Mouse (Mus musculus) liver, embryonic 11.5 days (tissue): ENCODE results near the gene Gatad2a. TPM values are rescaled to one million over a fixed set of nuclear protein-coding genes. Genes with fewer than 3 reads are reported as not detected.
"Not testable (repeated sequence)": the region's sequence is repeated elsewhere in the genome, so short reads cannot be mapped to it uniquely, and the experiment has no call there.

Source experiments
- ATAC-seq: fragments of 200-750 bp; cut with Nextera tagmentation; replicated peaks from 2 replicates; pipeline ENCODE4 v1.8.0; 2017; ENCODE audit warnings: moderate number of reproducible peaks, mild to moderate bottlenecking, moderate TSS enrichment, moderate library complexity; ENCODE audit not compliant: low FRiP score
- DNase-seq: peaks from one replicate; pipeline ENCODE4 v3.0.0-alpha.2; 2017; ENCODE audit warnings: low spot score
- H3K27ac ChIP-seq: fragments of 300-500 bp; sonication (generic); 2 replicates; pipeline ENCODE4 v1.5.1; 2014; ENCODE audit warnings: mild to moderate bottlenecking, low read depth, low read length, control low read depth
- H3K27me3 ChIP-seq: fragments of 300-500 bp; sonication (generic); replicated peaks from 2 replicates; pipeline ENCODE4 v1.6.1; 2014; ENCODE audit warnings: low read length, mixed read lengths; ENCODE audit not compliant: control insufficient read depth, insufficient read depth
- H3K36me3 ChIP-seq: fragments of 300-500 bp; sonication (generic); 2 replicates; pipeline ENCODE4 v1.6.1; 2014; ENCODE audit warnings: mild to moderate bottlenecking, low read length, moderate library complexity, mixed read lengths; ENCODE audit not compliant: control insufficient read depth, insufficient read depth
- H3K4me1 ChIP-seq: fragments of 300-500 bp; sonication (generic); replicated peaks from 2 replicates; pipeline ENCODE4 v1.6.1; 2014; ENCODE audit warnings: low read length, mixed read lengths; ENCODE audit not compliant: control insufficient read depth, insufficient read depth
- H3K4me2 ChIP-seq: fragments of 300-500 bp; sonication (generic); 2 replicates; pipeline ENCODE4 v1.6.1; 2014; ENCODE audit warnings: mild to moderate bottlenecking, control low read depth, moderate library complexity
- H3K4me3 ChIP-seq: fragments of 300-500 bp; sonication (generic); 2 replicates; pipeline ENCODE4 v1.5.1; 2014; ENCODE audit warnings: low read depth, low read length, control low read depth
- H3K9ac ChIP-seq: fragments of 300-500 bp; sonication (generic); 2 replicates; pipeline ENCODE4 v1.6.1; 2014; ENCODE audit warnings: low read depth, low read length, control low read depth
- H3K9me3 ChIP-seq: fragments of 300-500 bp; sonication (generic); 2 replicates; pipeline ENCODE4 v1.6.1; 2016; ENCODE audit warnings: low read length, inconsistent platforms, mixed read lengths; ENCODE audit not compliant: control insufficient read depth
- WGBS: fragments of 180-500 bp; shearing (Covaris S2); extraction: QIAGEN DNeasy Blood & Tissue Kit; methylation state at CpG from one replicate; pipeline ENCODE4 v1.1.7; 2014; 5-methylcytosine and 5-hydroxymethylcytosine counted together
- polyA plus RNA-seq: library from polyadenylated mRNA; unstranded; fragments of >200 nt; fragmentation: Nextera tagmentation; extraction: Ambion mirVana; gene quantifications from 2 replicates; pipeline ENCODE4 v1.2.1, GENCODE M21; 2014

The Gatad2a gene
- polyA plus RNA-seq, 1 experiment from 2014 or later = 75.3 TPM

- no peaks in the 10 kb centered on the region for H3K36me3 ChIP-seq
- no peaks in the 10 kb centered on the region for H3K27me3 ChIP-seq
- peaks cover 23% of the 10 kb centered on the region for H3K4me1 ChIP-seq
- 78% methylated on average over 2 of the region's 2 CpGs for WGBS
- no peak overlapping the region for H3K9ac ChIP-seq
- no peak for DNase-seq
- H3K27ac ChIP-seq = no peak overlapping the region
- no peaks in the 10 kb centered on the region for H3K9me3 ChIP-seq
- no peak overlapping the region for H3K4me2 ChIP-seq
- no peak for ATAC-seq
- no peak overlapping the region for H3K4me3 ChIP-seq
Observed at GRCm38 (mm10) chr8:69956651-69957050, 39.5 kb downstream of the Gatad2a start.

DNA sequence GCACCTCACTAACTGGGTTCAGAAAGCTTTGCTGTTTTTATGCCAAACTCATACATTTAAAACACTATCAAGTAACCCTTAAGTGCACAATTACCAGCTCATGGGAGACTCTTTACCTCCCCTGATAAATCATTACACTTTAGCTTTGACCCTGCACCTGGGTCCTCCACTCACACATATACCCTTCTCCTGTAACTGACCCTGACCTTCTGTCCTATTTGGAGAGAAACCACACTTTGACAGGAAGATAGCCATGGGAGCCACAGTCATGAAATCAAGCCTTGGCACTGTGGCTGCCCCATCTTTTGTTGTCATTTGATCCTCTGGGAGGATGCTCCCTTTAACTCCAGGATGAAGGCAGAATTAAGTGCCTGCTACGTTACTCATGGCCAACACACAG, 41.5 kb downstream of the Gatad2a start:
- DNase-seq (no peak), ATAC-seq (no peak)
- peaks cover 23% of the 10 kb centered on the region for H3K4me1 ChIP-seq
- H3K27me3 ChIP-seq = no peaks in the 10 kb centered on the region
- no peak overlapping the region for H3K4me2 ChIP-seq
- whole genome bisulfite sequencing = 67% methylated on average over 1 of the region's 1 CpGs
- no peaks in the 10 kb centered on the region for H3K9me3 ChIP-seq
- no peak overlapping the region for H3K27ac ChIP-seq
- H3K4me3 ChIP-seq = no peak overlapping the region
- 0 out of 2 replicates have a peak, but pooled peaks cover 2% of the 10 kb centered on the region for H3K36me3 ChIP-seq
- no peak overlapping the region for H3K9ac ChIP-seq

GRCm38 (mm10) chr8:69954213-69954612, 42.0 kb downstream of the Gatad2a start:
- H3K4me1 ChIP-seq = peaks cover 22% of the 10 kb centered on the region

GRCm38 (mm10) chr8:69950300-69950699, 45.9 kb downstream of the Gatad2a start:
- Histone ChIP-seq H3K27ac (no peak overlapping the region), H3K9me3 (no peaks in the 10 kb centered on the region), H3K27me3 (no peaks in the 10 kb centered on the region), H3K36me3 (peaks cover 6% of the 10 kb centered on the region; the same call in 1 of the 2 replicates), H3K4me2 (no peak overlapping the region), H3K4me1 (peaks cover 9% of the 10 kb centered on the region), H3K9ac (no peak overlapping the region), H3K4me3 (no peak overlapping the region)
- ATAC-seq = no peak
- no peak for DNase-seq
- 84% methylated on average over 2 of the region's 2 CpGs for WGBS

More at GRCm38 (mm10) chr8:69954213-69954612, 42.0 kb downstream of the Gatad2a start:
- WGBS = 69% methylated on average over 4 of the region's 4 CpGs
- Histone ChIP-seq H3K36me3 (0 out of 2 replicates have a peak, but pooled peaks cover 4% of the 10 kb centered on the region), H3K9ac (no peak overlapping the region), H3K4me2 (no peak overlapping the region), H3K27ac (no peak overlapping the region), H3K27me3 (no peaks in the 10 kb centered on the region), H3K9me3 (no peaks in the 10 kb centered on the region), H3K4me3 (no peak overlapping the region)
- DNase-seq = no peak
- no peak for ATAC-seq

DNA sequence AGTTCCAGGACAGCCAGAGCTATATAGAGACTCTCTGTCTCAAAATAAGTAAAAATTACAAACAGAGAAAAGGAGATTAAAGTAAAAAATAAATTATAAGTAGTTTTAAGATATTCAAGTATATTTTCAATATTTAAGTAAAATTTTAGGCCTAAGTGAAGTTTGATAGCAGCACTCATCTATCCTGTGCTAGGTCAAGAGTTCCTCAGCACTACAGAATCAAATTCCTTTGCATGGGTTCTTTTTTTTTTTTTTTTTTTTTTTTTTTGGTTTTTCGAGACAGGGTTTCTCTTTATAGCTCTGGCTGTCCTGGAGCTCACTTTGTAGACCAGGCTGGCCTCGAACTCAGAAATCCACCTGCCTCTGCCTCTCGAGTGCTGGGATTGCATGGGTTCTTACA, 53.7 kb downstream of the Gatad2a start:
- not testable (repeated sequence) for H3K27me3 ChIP-seq, H3K36me3 ChIP-seq, H3K4me3 ChIP-seq, ATAC-seq, DNase-seq, H3K9me3 ChIP-seq, H3K9ac ChIP-seq, H3K27ac ChIP-seq, H3K4me2 ChIP-seq
- WGBS = 74% methylated on average over 2 of the region's 3 CpGs
- peaks cover 46% of the 10 kb centered on the region for H3K4me1 ChIP-seq

GRCm38 (mm10) chr8:69940386-69940785, 55.8 kb downstream of the Gatad2a start:
- Histone ChIP-seq H3K4me3 (no peak overlapping the region), H3K27ac (peak overlapping the region; percentile 57; the same call in 1 of the 2 replicates), H3K4me1 (peaks cover 55% of the 10 kb centered on the region), H3K9ac (no peak overlapping the region), H3K9me3 (no peaks in the 10 kb centered on the region), H3K36me3 (peaks cover 9% of the 10 kb centered on the region), H3K27me3 (no peaks in the 10 kb centered on the region), H3K4me2 (no peak overlapping the region)
- ATAC-seq = no peak
- WGBS = 63% methylated on average over 2 of the region's 2 CpGs
- DNase-seq = no peak

DNA sequence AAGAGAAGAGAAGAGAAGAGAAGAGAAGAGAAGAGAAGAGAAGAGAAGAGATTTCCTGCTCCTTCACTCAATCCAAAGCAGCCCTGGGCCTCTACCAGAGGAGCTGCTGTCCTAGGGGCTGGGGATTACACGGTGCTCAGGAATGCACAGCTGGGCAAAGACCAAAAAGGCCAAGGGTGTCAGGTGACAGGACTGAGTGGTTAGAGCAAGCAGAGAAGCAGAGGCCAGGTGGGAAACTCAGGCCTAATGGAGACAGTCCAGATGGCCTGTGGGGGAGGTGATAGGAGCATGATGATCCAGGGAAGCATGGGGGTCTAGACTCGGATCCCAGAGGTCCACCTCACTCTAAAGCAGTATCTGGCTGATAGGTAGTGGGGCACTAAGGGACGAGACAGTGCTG, 56.6 kb downstream of the Gatad2a start:
- H3K9ac ChIP-seq = no peak overlapping the region
- H3K4me2 ChIP-seq = no peak overlapping the region
- H3K27ac ChIP-seq = 0 out of 2 replicates have a peak overlapping the region, but pooled peaks have one; percentile 22
- peaks cover 11% of the 10 kb centered on the region for H3K36me3 ChIP-seq
- WGBS = 24% methylated on average over 3 of the region's 3 CpGs
- DNase-seq (no peak), ATAC-seq (no peak)
- no peaks in the 10 kb centered on the region for H3K9me3 ChIP-seq
- H3K4me1 ChIP-seq = peaks cover 55% of the 10 kb centered on the region
- H3K27me3 ChIP-seq = no peaks in the 10 kb centered on the region
- H3K4me3 ChIP-seq = no peak overlapping the region

- ATAC-seq (no peak), DNase-seq (no peak)
- H3K9me3 ChIP-seq = no peaks in the 10 kb centered on the region
- WGBS = 54% methylated on average over 6 of the region's 6 CpGs
- H3K4me2 ChIP-seq = no peak overlapping the region
- peaks cover 14% of the 10 kb centered on the region for H3K36me3 ChIP-seq
- H3K4me1 ChIP-seq = peaks cover 44% of the 10 kb centered on the region
- H3K27me3 ChIP-seq = no peaks in the 10 kb centered on the region
- H3K9ac ChIP-seq = no peak overlapping the region
- H3K4me3 ChIP-seq = no peak overlapping the region
- no peak overlapping the region for H3K27ac ChIP-seq
Observed at GRCm38 (mm10) chr8:69938245-69938982, 57.8 kb downstream of the Gatad2a start.

- Histone ChIP-seq H3K27ac (no peak overlapping the region), H3K4me2 (no peak overlapping the region), H3K4me3 (no peak overlapping the region), H3K9me3 (no peaks in the 10 kb centered on the region), H3K4me1 (peaks cover 44% of the 10 kb centered on the region), H3K36me3 (peaks cover 14% of the 10 kb centered on the region), H3K9ac (no peak overlapping the region), H3K27me3 (no peaks in the 10 kb centered on the region)
- ATAC-seq = no peak
- 60% methylated on average over 3 of the region's 3 CpGs for WGBS
- no peak for DNase-seq
Observed at GRCm38 (mm10) chr8:69937466-69937865, 58.7 kb downstream of the Gatad2a start.
